Comparison of ENCODE assay signal across 8 mouse cellular contexts in the genomic region with DNA sequence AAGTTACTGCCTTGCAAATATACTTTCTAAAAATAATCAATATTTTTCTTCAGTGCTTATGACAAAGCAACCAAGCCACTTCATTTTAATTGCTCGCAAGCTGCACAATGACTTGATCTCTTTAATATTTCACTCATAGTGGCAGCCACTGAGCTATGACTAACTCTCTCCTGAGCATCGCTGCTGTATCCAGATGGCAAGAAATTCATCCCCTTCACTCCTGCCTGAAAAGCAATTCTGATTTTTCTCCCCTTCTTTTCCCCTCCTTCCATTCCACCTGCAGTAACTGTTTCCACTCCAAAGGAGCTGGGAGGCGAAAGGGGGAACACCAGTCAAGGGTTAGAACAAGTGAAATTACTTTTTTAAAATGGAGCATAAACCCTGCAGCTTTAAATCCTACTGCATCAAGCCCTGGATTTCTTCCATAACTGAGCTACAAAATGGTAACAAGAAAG. TPM values are rescaled to one million over a fixed set of nuclear protein-coding genes. Genes with fewer than 3 reads are reported as not detected.
A peak's percentile ranks its signal among the peaks of the same experiment; 100 is the strongest.
DNase-seq lines count a peak whose midpoint lies in the region; ATAC-seq and TF ChIP-seq lines count a peak whose summit lies in the region.

No protein-coding gene starts in this region.

- peak overlapping the region; percentile 51 for H3K4me3 ChIP-seq in kidney, postnatal 0 days (replicated peaks; ENCODE audit: low read depth, low read length)
- H3K4me3 ChIP-seq in forebrain, postnatal 0 days (ENCODE audit: low read depth, low read length), result peak overlapping the region; percentile 62
- H3K4me3 ChIP-seq in midbrain, embryonic 12.5 days, result peak overlapping the region; percentile 61

- H3K27me3 ChIP-seq in kidney, postnatal 0 days (ENCODE audit: insufficient read depth, low read length), result no peaks in the 10 kb centered on the region
- H3K27me3 ChIP-seq in forebrain, postnatal 0 days (ENCODE audit: insufficient read depth, low read length), result no peaks in the 10 kb centered on the region
- peaks cover 30% of the 10 kb centered on the region for H3K27me3 ChIP-seq in midbrain, embryonic 12.5 days

- no peaks in the 10 kb centered on the region for H3K36me3 ChIP-seq in kidney, postnatal 0 days (ENCODE audit: insufficient read depth, low read length)
- H3K36me3 ChIP-seq in forebrain, postnatal 0 days (ENCODE audit: insufficient read depth), result no peaks in the 10 kb centered on the region
- no peaks in the 10 kb centered on the region for H3K36me3 ChIP-seq in midbrain, embryonic 12.5 days

- TF ChIP-seq POLR2A in brain, embryonic 14.5 days (IDR thresholded peaks at IDR 0.05; ENCODE audit: borderline replicate concordance, extremely low read depth, insufficient read depth, insufficient read length, poor library complexity, severe bottlenecking), result no peak

- no peak for ATAC-seq in kidney, postnatal 0 days (replicated peaks; ENCODE audit: low FRiP score, low read depth)
- ATAC-seq in forebrain, postnatal 0 days, result peak; percentile 30; the same call in 1 of the 2 replicates
- no peak for ATAC-seq in midbrain, embryonic 12.5 days (ENCODE audit: low FRiP score, low read depth)

- H3K4me1 ChIP-seq in kidney, postnatal 0 days (replicated peaks; ENCODE audit: insufficient read depth, low read length), result no peaks in the 10 kb centered on the region
- no peaks in the 10 kb centered on the region; the same call in 1 of the 2 replicates for H3K4me1 ChIP-seq in forebrain, postnatal 0 days (ENCODE audit: insufficient read depth)
- peaks cover 11% of the 10 kb centered on the region for H3K4me1 ChIP-seq in midbrain, embryonic 12.5 days

- 46% methylated on average over 3 of the region's 3 CpGs for WGBS in kidney, postnatal 0 days
- WGBS in forebrain, postnatal 0 days, result 42% methylated on average over 3 of the region's 3 CpGs
- WGBS in midbrain, embryonic 12.5 days, result 56% methylated on average over 3 of the region's 3 CpGs

- H3K4me2 ChIP-seq in kidney, postnatal 0 days (ENCODE audit: low read length), result peak overlapping the region; percentile 92
- H3K4me2 ChIP-seq in forebrain, postnatal 0 days (ENCODE audit: low read depth), result peak overlapping the region; percentile 93
- H3K4me2 ChIP-seq in midbrain, embryonic 12.5 days (replicated peaks), result peak overlapping the region; percentile 98

- peak overlapping the region; percentile 78 for H3K27ac ChIP-seq in kidney, postnatal 0 days
- H3K27ac ChIP-seq in forebrain, postnatal 0 days (ENCODE audit: low read depth, low read length), result peak overlapping the region; percentile 90
- no peak overlapping the region for H3K27ac ChIP-seq in midbrain, embryonic 12.5 days (replicated peaks)

- TF ChIP-seq CTCF in kidney, postnatal 0 days (IDR thresholded peaks at IDR 0.05; ENCODE audit: low read depth), result no peak
- no peak for TF ChIP-seq CTCF in brain, embryonic 14.5 days (IDR thresholded peaks at IDR 0.05; ENCODE audit: borderline replicate concordance, extremely low read depth, insufficient read depth, insufficient read length)
- no peak for TF ChIP-seq CTCF in forebrain, postnatal 0 days (IDR thresholded peaks at IDR 0.05; ENCODE audit: low read depth)

- DNase-seq in kidney, postnatal 0 days (ENCODE audit: low spot score), result no peak
- no peak for DNase-seq in kidney, adult 8-10 months
- DNase-seq in brain, embryonic 14.5 days (ENCODE audit: low read depth), result peak; percentile 42
- DNase-seq in forebrain, postnatal 0 days, result peak; percentile 64
- no peak for DNase-seq in spleen, postnatal 14 days (ENCODE audit: low spot score in 2 of 2)
- no peak for DNase-seq in T-cell, adult 2 months (ENCODE audit: low spot score)
- DNase-seq in adrenal gland, postnatal 10 days, result no peak

- H3K9ac ChIP-seq in kidney, postnatal 0 days (ENCODE audit: low read depth, low read length), result no peak overlapping the region
- peak overlapping the region; percentile 75 for H3K9ac ChIP-seq in forebrain, postnatal 0 days
- 0 out of 2 replicates have a peak overlapping the region, but pooled peaks have one; percentile 69 for H3K9ac ChIP-seq in midbrain, embryonic 12.5 days (replicated peaks)

- no peaks in the 10 kb centered on the region for H3K9me3 ChIP-seq in kidney, postnatal 0 days (replicated peaks; ENCODE audit: low read length)
- H3K9me3 ChIP-seq in forebrain, postnatal 0 days (ENCODE audit: low read length), result no peaks in the 10 kb centered on the region
- H3K9me3 ChIP-seq in midbrain, embryonic 12.5 days, result no peaks in the 10 kb centered on the region

RNA-seq across cellular contexts. Expression of gene Ablim1, which starts 0.8 kb away (rescaled TPM):
- 40.5 and 41.2 TPM in 2 replicates for polyA plus RNA-seq in kidney, postnatal 0 days (2015; fragmentation: Nextera tagmentation; extraction: Ambion mirVana)
- 19.3 and 40.7 TPM in 2 replicates for polyA plus RNA-seq in brain, embryonic 14.5 days (2012; rRNA removed)
- 76.9 and 78.5 TPM in 2 replicates for total RNA-seq in forebrain, postnatal 0 days (2014; rRNA removed)
- polyA plus RNA-seq in forebrain, postnatal 0 days (2015; fragmentation: Nextera tagmentation; extraction: Ambion mirVana), result 46.2 and 47.8 TPM in 2 replicates
- 23.5 and 24.0 TPM in 2 replicates for polyA plus RNA-seq in midbrain, embryonic 12.5 days (2016; fragmentation: Nextera tagmentation; extraction: Ambion mirVana)
- 10 to 100 TPM; 83.6 to 94.5 TPM for total RNA-seq in adrenal gland, postnatal 10 days (2021)

RNA-seq across cellular contexts. Expression of gene Fam160b1, which starts 46.6 kb away (rescaled TPM):
- 12.6 and 12.8 TPM in 2 replicates for polyA plus RNA-seq in kidney, postnatal 0 days (2015; fragmentation: Nextera tagmentation; extraction: Ambion mirVana)
- polyA plus RNA-seq in brain, embryonic 14.5 days (2012; rRNA removed), result 18.2 and 21.6 TPM in 2 replicates
- total RNA-seq in forebrain, postnatal 0 days (2014; rRNA removed), result 19.7 and 23.0 TPM in 2 replicates
- 9.0 and 10.8 TPM in 2 replicates for polyA plus RNA-seq in forebrain, postnatal 0 days (2015; fragmentation: Nextera tagmentation; extraction: Ambion mirVana)
- 17.7 and 19.1 TPM in 2 replicates for polyA plus RNA-seq in midbrain, embryonic 12.5 days (2016; fragmentation: Nextera tagmentation; extraction: Ambion mirVana)
- total RNA-seq in adrenal gland, postnatal 10 days (2021), result 10 to 100 TPM; 20.4 to 23.5 TPM

Comparison
In these comparisons a context has a peak if more than half of its experiments do, and no peak if none do; other contexts are left out.
1. DNase-seq: peak in brain, embryonic 14.5 days (single experiment) and forebrain, postnatal 0 days (single experiment); none in kidney, postnatal 0 days (single experiment), kidney, adult 8-10 months (0 of 2), spleen, postnatal 14 days (0 of 2), T-cell, adult 2 months (single experiment) and adrenal gland, postnatal 10 days (single experiment).
2. Peak in every context shown above with its lines, with median percentiles within 50 percentile points of each other: H3K4me2 ChIP-seq and H3K4me3 ChIP-seq.